Mouse (Mus musculus): ENCODE data around the gene Plce1.
"Not testable (repeated sequence)": the region's sequence is repeated elsewhere in the genome, so short reads cannot be mapped to it uniquely, and the experiment has no call there.

The Plce1 gene

GRCm38 (mm10) chr19:38639050-38639449, 158.1 kb downstream of the Plce1 start:
- DNase-seq (ENCODE audit: low spot score): no peak

- no peak for DNase-seq (ENCODE audit: low spot score)
These were observed 158.9 kb downstream of the Plce1 start for GRCm38 (mm10) chr19:38639805-38640204.

DNA sequence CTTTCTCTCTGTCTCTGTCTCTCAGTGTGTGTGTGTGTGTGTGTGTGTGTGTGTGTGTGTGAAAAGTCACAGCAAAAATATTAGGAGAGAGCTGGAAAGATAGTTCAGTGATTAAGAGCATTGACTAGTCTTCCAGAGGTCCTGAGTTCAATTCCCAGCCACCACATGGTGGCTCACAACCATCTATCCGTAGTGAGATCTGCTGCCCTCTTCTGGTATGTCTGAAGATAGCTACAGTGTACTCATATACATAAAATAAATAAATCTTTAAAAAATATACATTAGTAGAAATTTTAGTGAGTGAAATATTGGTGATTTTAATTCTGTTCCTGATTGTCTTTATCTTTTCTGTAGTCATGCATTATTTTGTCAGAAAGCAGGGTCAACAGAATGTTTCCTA, 161.6 kb downstream of the Plce1 start:
- not testable (repeated sequence) for DNase-seq (ENCODE audit: low spot score)

GRCm38 (mm10) chr19:38644871-38645595, 164.1 kb downstream of the Plce1 start:
- DNase-seq (ENCODE audit: low spot score): no peak

- no peak for DNase-seq (ENCODE audit: low spot score)
These were observed 177.1 kb downstream of the Plce1 start for GRCm38 (mm10) chr19:38657980-38658379.

- DNase-seq (ENCODE audit: low spot score): no peak
These were observed 184.5 kb downstream of the Plce1 start for GRCm38 (mm10) chr19:38665398-38665797.

DNA sequence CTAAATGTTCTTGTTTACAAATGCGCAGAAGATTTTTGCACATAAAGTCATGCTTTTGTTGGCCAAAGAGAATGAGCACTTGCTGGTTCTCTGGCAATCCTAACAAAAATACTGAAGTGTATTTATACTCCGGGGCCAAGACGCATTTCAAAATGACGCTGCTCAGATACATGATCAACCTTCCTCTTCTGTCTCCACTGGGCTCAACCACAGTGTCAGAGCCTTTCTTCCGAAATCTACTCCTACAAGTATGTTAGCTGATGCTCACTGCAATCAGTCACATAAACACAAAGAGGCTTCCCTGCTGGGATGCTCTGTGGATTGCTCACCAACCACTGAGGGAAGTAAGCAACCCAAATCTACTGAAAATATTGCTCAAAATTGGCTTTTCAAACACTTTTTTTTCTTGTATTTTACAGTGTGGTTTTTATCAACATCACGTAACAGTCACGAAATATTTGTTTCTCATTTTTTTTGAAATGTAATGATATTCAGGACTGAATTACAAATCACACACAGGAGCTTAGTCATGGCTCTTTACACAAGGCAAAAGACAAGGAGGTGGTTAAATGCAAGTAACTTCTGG, 191.2 kb downstream of the Plce1 start:
- DNase-seq (ENCODE audit: low spot score): no peak

DNA sequence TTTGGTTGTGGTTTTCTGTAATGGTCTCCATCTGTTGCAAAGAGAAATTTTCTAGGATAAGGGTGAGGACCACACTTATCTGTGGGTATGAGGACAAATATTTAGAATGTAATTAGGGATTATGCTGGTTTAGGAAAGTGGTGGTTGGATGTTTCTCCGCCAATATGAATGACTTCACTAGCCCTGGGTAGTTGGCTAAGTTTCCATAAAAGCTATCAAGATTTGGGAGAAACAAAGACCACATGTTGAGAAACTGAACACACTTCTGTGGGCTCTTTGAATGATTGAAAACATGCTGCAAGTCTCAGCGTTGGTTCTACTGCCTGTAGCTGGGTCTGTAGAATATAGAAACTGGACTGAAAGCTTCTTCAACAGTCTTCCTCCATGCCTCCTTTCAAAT, 193.0 kb downstream of the Plce1 start:
- no peak for DNase-seq (ENCODE audit: low spot score)

DNA sequence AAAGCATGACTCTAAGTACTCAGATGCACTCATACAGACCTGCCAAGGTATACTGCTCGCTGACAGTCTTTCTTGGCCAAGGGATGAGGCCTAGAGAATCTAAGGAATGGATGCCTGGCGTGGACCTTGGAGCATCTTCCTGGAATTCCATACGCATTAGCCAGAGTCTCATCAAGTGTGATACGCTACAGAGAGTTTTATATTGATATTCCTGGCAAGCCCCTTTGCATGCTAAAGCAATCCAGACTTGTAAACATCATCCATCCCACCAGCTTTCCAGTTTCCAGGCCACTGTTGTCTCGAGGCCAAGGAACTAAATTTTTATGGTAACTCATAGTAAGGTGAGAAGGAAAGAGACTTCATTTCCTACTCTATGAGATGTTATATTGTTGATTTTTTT, 197.7 kb downstream of the Plce1 start:
- no peak for DNase-seq (ENCODE audit: low spot score)

DNA sequence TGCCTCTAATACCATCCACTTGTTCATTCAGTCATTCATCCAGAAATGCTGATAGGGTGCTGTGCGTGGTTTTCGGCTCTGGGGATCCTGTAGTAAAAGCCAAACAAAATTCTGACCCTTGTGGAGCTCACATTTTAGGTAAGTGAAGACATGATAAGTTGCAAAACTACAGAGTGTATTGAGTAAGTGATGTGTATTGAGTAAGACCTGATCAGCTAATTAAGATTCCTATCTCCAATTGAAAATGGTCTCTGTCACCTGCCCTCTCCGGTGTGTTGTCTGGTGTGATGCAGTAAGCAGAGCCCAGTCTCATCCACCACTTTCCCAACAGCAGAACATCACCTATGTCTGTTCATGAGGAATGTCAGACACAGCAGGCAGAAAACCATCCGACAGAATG, 198.6 kb downstream of the Plce1 start:
- no peak for DNase-seq (ENCODE audit: low spot score)

- DNase-seq (ENCODE audit: low spot score): no peak
These were observed 206.4 kb downstream of the Plce1 start for GRCm38 (mm10) chr19:38687326-38687725.

- no peak for DNase-seq (ENCODE audit: low spot score)
These were observed 208.0 kb downstream of the Plce1 start for GRCm38 (mm10) chr19:38688741-38689507.

DNA sequence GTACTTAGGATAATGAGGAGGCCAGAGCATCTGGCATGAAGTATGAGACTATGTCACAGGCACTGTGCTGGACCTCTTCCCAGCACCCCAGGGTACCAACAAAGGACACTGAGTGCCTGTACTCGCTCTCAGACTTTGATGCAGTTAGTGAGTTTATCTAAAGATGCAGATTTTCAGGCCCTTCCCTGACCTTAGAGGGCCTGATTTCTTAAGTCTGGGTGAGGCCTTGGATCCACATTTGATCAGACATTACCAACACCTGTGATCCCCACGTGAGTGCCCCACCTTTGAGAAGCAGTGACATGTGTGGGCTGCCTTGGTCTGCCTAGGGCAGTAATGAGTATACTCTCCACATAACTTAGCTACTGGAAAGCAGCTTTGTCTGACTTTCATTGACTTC, 209.4 kb downstream of the Plce1 start:
- no peak for DNase-seq (ENCODE audit: low spot score)

DNA sequence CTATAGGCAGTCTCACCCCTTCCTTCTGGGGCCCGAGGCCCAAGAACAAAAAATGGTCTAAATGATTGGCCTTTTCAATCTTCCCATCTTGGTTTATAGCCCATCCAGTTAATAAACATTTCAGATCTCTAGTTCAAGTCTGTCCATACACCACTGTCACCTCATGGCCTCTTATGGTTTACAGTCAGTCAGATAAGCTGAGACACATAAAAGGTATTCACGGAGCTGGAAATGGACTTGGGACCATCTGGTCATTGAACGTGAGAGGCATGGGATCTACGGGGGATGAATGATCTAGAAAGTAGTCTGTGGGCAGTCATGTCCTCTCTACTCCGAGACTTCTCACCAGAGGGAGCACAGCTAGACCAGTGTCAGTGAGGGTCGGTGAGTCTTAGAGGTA, 210.6 kb downstream of the Plce1 start:
- no peak for DNase-seq (ENCODE audit: low spot score)

- no peak for DNase-seq (ENCODE audit: low spot score)
These were observed 212.4 kb downstream of the Plce1 start for GRCm38 (mm10) chr19:38693331-38693730.

GRCm38 (mm10) chr19:38693769-38694168, 212.9 kb downstream of the Plce1 start:
- no peak for DNase-seq (ENCODE audit: low spot score)

GRCm38 (mm10) chr19:38701776-38702175, 220.9 kb downstream of the Plce1 start:
- no peak for DNase-seq (ENCODE audit: low spot score)

- DNase-seq (ENCODE audit: low spot score): no peak
These were observed 223.8 kb downstream of the Plce1 start for GRCm38 (mm10) chr19:38704742-38705141.

DNA sequence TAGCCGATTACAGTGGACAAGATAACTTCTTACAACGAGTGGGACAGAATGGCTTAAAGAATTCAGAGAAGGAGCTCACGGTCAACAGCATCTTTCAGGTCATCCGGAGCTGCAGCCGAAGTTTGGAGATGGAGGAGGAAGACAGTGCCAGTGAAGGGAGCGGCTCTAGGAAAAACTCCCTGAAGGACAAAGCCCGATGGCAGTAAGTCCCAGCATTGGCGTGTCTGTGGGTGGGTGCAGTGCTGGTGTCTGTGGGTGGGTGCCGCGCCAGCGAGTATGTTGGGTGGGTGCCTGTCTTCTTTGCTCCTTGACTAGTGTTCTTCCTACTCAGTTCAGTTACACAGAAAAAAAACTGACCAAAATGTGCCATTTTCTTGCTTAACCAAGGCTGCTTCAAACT, 224.3 kb downstream of the Plce1 start:
- no peak for DNase-seq (ENCODE audit: low spot score)

- no peak for DNase-seq (ENCODE audit: low spot score)
These were observed 225.5 kb downstream of the Plce1 start for GRCm38 (mm10) chr19:38706449-38706848.

DNA sequence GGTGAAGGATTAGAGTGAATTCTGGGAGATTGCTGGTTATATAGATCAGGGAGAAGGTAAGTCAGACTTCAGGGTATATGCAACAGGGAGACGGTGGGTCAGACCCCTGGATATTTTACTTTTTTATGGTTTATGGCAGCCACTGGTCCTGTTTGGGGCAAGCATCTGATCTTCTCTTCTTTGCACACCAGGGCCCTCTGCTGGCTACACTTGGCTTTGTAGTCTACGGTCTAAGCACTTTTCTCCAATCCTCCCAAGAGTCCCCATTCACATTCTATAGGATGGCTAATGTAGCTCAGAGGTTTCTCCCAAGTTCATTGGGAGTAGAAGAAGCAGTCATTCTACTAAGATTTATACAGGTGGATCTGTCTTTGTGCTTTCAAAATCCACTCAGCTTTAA, 228.5 kb downstream of the Plce1 start:
- DNase-seq (ENCODE audit: low spot score): peak; percentile 11

DNA sequence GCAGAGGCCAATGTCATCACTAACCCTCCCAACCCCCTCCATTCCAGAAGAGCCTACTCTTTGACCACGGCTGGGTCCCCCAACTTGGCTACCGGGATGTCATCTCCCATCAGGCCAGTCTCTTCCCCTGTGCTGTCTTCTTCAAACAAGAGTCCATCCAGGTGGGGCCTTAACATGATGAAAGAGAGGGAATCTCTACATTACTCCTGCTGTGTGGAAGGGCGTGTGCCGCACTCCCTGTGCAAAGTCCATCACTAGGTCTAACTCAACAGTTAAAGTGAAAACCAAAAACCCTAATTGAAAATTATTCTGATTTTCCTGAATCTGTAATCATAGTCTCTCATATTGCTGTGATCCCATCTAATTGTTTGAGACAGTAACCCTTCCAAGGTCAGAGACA, 240.9 kb downstream of the Plce1 start:
- no peak for DNase-seq (ENCODE audit: low spot score)

GRCm38 (mm10) chr19:38722982-38723381, 242.1 kb downstream of the Plce1 start:
- no peak for DNase-seq (ENCODE audit: low spot score)

Measured in urinary bladder, postnatal 25 days (tissue).